Mouse (Mus musculus) lung, embryonic 14.5 days (tissue): ENCODE measurements at regions not wholly inside any gene's neighbourhood (a gene's known extent, or its start where the extent isn't known, plus 50 kb on each side); places are given as distances from the start of the nearest gene placed in this dataset.

Experiments
- ATAC-seq: fragments of 200-750 bp; cut with Nextera tagmentation; 2 replicates; pipeline ENCODE4 v1.8.0; 2017; ENCODE audit warnings: mild to moderate bottlenecking, moderate TSS enrichment, moderate library complexity; ENCODE audit not compliant: insufficient read depth
- DNase-seq: peaks from one replicate; pipeline ENCODE4 v3.0.0-alpha.2; 2015
- H3K27ac ChIP-seq: fragments of 300-500 bp; sonication (generic); 2 replicates; pipeline ENCODE4 v1.5.1; 2014; ENCODE audit warnings: low read depth, mild to moderate bottlenecking, moderate library complexity
- H3K27me3 ChIP-seq: fragments of 300-500 bp; sonication (generic); 2 replicates; pipeline ENCODE4 v1.6.1; 2014; ENCODE audit warnings: low read length, control low read depth; ENCODE audit not compliant: insufficient read depth
- H3K36me3 ChIP-seq: fragments of 300-500 bp; sonication (generic); 2 replicates; pipeline ENCODE4 v1.6.1; 2014; ENCODE audit warnings: control low read depth; ENCODE audit not compliant: insufficient read depth
- H3K4me1 ChIP-seq: fragments of 300-500 bp; sonication (generic); 2 replicates; pipeline ENCODE4 v1.6.1; 2014; ENCODE audit warnings: antibody characterized with exemption, control low read depth; ENCODE audit not compliant: insufficient read depth
- H3K4me2 ChIP-seq: fragments of 300-500 bp; sonication (generic); 2 replicates; pipeline ENCODE4 v1.6.1; 2014; ENCODE audit warnings: mild to moderate bottlenecking
- H3K4me3 ChIP-seq: fragments of 300-500 bp; sonication (generic); 2 replicates; pipeline ENCODE4 v1.5.1; 2014; ENCODE audit warnings: low read depth, low read length
- H3K9ac ChIP-seq: fragments of 300-500 bp; sonication (generic); 2 replicates; pipeline ENCODE4 v1.6.1; 2014
- H3K9me3 ChIP-seq: fragments of 300-500 bp; sonication (generic); 2 replicates; pipeline ENCODE4 v1.6.1; 2016; ENCODE audit warnings: low read depth, low read length, control low read depth
- CTCF ChIP-seq: IDR thresholded peaks from 2 replicates; pipeline ENCODE4 v1.5.1; 2016; ENCODE audit warnings: antibody characterized with exemption, low read depth
- WGBS: fragments of 180-500 bp; shearing (Covaris S2); extraction: QIAGEN DNeasy Blood & Tissue Kit; methylation state at CpG from one replicate; pipeline ENCODE4 v1.1.7; 2014; 5-methylcytosine and 5-hydroxymethylcytosine counted together

GRCm38 (mm10) chr4:135061030-135061743 is 59.3 kb upstream of the Runx3 start:
- Histone ChIP-seq H3K4me1 (no peaks in the 10 kb centered on the region), H3K9ac (no peak overlapping the region), H3K9me3 (no peaks in the 10 kb centered on the region), H3K4me2 (no peak overlapping the region), H3K4me3 (no peak overlapping the region), H3K36me3 (no peaks in the 10 kb centered on the region), H3K27ac (no peak overlapping the region), H3K27me3 (no peaks in the 10 kb centered on the region)
- DNase-seq, result no peak
- no peak for ATAC-seq
- 37% methylated on average over 4 of the region's 4 CpGs for WGBS
- no peak for TF ChIP-seq CTCF

GRCm38 (mm10) chr4:135066766-135067479 is 53.5 kb upstream of the Runx3 start:
- Histone ChIP-seq H3K27ac (no peak overlapping the region), H3K4me3 (0 out of 2 replicates have a peak overlapping the region, but pooled peaks have one; percentile 14), H3K9me3 (no peaks in the 10 kb centered on the region), H3K27me3 (no peaks in the 10 kb centered on the region), H3K9ac (no peak overlapping the region), H3K4me1 (no peaks in the 10 kb centered on the region; the same call in 1 of the 2 replicates), H3K36me3 (no peaks in the 10 kb centered on the region), H3K4me2 (peak overlapping the region; percentile 49)
- peak; percentile 89 for TF ChIP-seq CTCF
- DNase-seq (peak; percentile 94), ATAC-seq (peak; percentile 68; the same call in 1 of the 2 replicates)
- 9% methylated on average over 19 of the region's 19 CpGs for WGBS

GRCm38 (mm10) chr4:135067805-135068204 is 52.6 kb upstream of the Runx3 start:
- Histone ChIP-seq H3K9ac (no peak overlapping the region), H3K27ac (no peak overlapping the region), H3K9me3 (no peaks in the 10 kb centered on the region), H3K27me3 (no peaks in the 10 kb centered on the region), H3K4me1 (no peaks in the 10 kb centered on the region; the same call in 1 of the 2 replicates), H3K36me3 (no peaks in the 10 kb centered on the region), H3K4me2 (no peak overlapping the region), H3K4me3 (no peak overlapping the region)
- 62% methylated on average over 7 of the region's 7 CpGs for WGBS
- TF ChIP-seq CTCF, result no peak
- DNase-seq (no peak), ATAC-seq (no peak)

GRCm38 (mm10) chr4:135069818-135070217 is 50.6 kb upstream of the Runx3 start:
- H3K4me2 ChIP-seq, result no peak overlapping the region
- no peak for TF ChIP-seq CTCF
- no peak overlapping the region for H3K9ac ChIP-seq
- no peaks in the 10 kb centered on the region; the same call in 1 of the 2 replicates for H3K4me1 ChIP-seq
- no peak overlapping the region for H3K4me3 ChIP-seq
- no peaks in the 10 kb centered on the region for H3K9me3 ChIP-seq
- H3K36me3 ChIP-seq, result no peaks in the 10 kb centered on the region
- DNase-seq (no peak), ATAC-seq (no peak)
- no peaks in the 10 kb centered on the region for H3K27me3 ChIP-seq
- 62% methylated on average over 18 of the region's 18 CpGs for WGBS
- H3K27ac ChIP-seq, result no peak overlapping the region
